Mouse (Mus musculus) mammary gland, adult 2 months (tissue): ENCODE results near the gene Ankrd13b. TPM values are rescaled to one million over a fixed set of nuclear protein-coding genes. Genes with fewer than 3 reads are reported as not detected.

Source experiments
- polyA plus RNA-seq: library from polyadenylated mRNA; depleted of rRNA; stranded (reverse); fragments of >200 nt; gene quantifications from 2 replicates; pipeline ENCODE4 v1.2.3, GENCODE M21; 2012; ENCODE audit warnings: low replicate concordance; rRNA removed

Gene Ankrd13b
- polyA plus RNA-seq, result 34.9 and 45.6 TPM in 2 replicates

GRCm38 (mm10) chr11:77489591-77490235 is at the start of gene Ankrd13b:
TSS of gene Ankrd13b (minus strand) at chr11:77489678.

GRCm38 (mm10) chr11:77519043-77519442 is 29.6 kb upstream of the Ankrd13b start, which contains the start of gene Gm10392:
TSS of gene Gm10392 (minus strand) at chr11:77519198.

GRCm38 (mm10) chr11:77515637-77516552 is 26.4 kb upstream of the Ankrd13b start, which contains the start of gene Trp53i13:
TSS of gene Trp53i13 (minus strand) at chr11:77515980.

GRCm38 (mm10) chr11:77514832-77515636 is 25.6 kb upstream of the Ankrd13b start, which contains the start of gene Abhd15:
TSS of gene Abhd15 (plus strand) at chr11:77515121.

GRCm38 (mm10) chr11:77493512-77494343 is 4.2 kb upstream of the Ankrd13b start, which contains the start of gene Git1:
TSS of gene Git1 (plus strand) at chr11:77493562.

GRCm38 (mm10) chr11:77462283-77463100 is 27.0 kb downstream of the Ankrd13b start, which contains the start of gene Coro6:
TSS of gene Coro6 (plus strand) at chr11:77462411.

Other genes starting within 250 kb of the Ankrd13b start
- gene Coro6, start 27.3 kb downstream of the Ankrd13b start, polyA plus RNA-seq, result 15.7 and 67.0 TPM in 2 replicates
- 60.1 and 92.3 TPM in 2 replicates for gene Git1, start 3.9 kb upstream of the Ankrd13b start, polyA plus RNA-seq
- 24.1 and 48.2 TPM in 2 replicates for gene Abhd15, start 25.4 kb upstream of the Ankrd13b start, polyA plus RNA-seq
- gene Trp53i13, start 26.3 kb upstream of the Ankrd13b start, polyA plus RNA-seq, result 32.3 and 56.0 TPM in 2 replicates
- 0.13 and 0.19 TPM in 2 replicates for gene Gm10392, start 29.5 kb upstream of the Ankrd13b start, polyA plus RNA-seq
- gene Taok1, start 118.1 kb upstream of the Ankrd13b start, polyA plus RNA-seq, result 3.4 and 8.1 TPM in 2 replicates
- 13.6 and 24.4 TPM in 2 replicates for gene Nufip2, start 196.5 kb upstream of the Ankrd13b start, polyA plus RNA-seq
- gene Cryba1, start 235.6 kb upstream of the Ankrd13b start, polyA plus RNA-seq, result not detected in 2 replicates